Mouse (Mus musculus): ENCODE data around the gene Josd2.

GRCm38 (mm10) chr7:44484109-44484508, 16.3 kb downstream of the Josd2 start:
- TF ChIP-seq POLR2A (IDR thresholded peaks at IDR 0.05; ENCODE audit: borderline replicate concordance, insufficient read depth, low read length) (no peak), CTCF (IDR thresholded peaks at IDR 0.05; ENCODE audit: borderline replicate concordance, insufficient read depth, low read depth, low read length) (no peak)

Data from cerebellum, adult 2 months (tissue).